Mouse (Mus musculus) megakaryocyte-erythroid progenitor cell, adult 5-6 weeks (primary cell): ENCODE measurements around the gene Nos1. TPM values are rescaled to one million over a fixed set of nuclear protein-coding genes. Genes with fewer than 3 reads are reported as not detected.

Experiments
- ATAC-seq: replicated peaks from 2 replicates; pipeline ENCODE4 v1.8.0; 2016; ENCODE audit warnings: mild to moderate bottlenecking, inconsistent platforms; ENCODE audit not compliant: severe bottlenecking, poor library complexity, low FRiP score, low TSS enrichment
- total RNA-seq, 2 experiments: library from RNA; stranded (forward) in 1 of 2; stranded (reverse) in 1 of 2; fragments of 200-1000, 215-1000 nt in 1 of 2; fragments of >200 nt in 1 of 2; fragmentation: Nextera tagmentation in 1 of 2; gene quantifications; 2 replicates each; pipeline ENCODE4 v1.2.3; 2014 to 2017

Gene Nos1
- total RNA-seq (2014; fragmentation: Nextera tagmentation) (not detected in 2 replicates), total RNA-seq (2017) (not detected in 2 replicates)

DNA sequence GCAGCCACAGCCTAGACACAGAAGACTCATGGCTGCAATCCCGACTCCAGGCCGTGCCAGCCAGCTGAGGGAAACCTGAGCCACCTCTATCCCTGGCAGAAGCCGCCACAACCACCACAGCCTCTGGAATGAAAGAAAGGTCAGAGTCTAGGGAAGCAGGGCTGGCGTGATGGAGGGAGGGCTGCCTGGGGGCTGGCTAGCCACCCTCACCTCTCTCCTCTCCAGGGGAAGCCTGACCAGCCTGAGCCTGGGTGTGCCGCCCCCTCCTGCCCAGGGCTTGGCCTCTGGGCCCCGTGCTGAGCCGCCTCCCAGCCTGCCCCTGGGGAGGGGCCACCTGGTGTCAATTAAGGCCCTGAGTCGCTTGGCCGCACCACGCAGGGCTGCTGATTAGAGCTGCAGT lies at the start of gene Nos1:
Nos1 (plus strand) TSS at position 352 of the 400 bp plus-strand sequence.
- ATAC-seq: no peak

DNA sequence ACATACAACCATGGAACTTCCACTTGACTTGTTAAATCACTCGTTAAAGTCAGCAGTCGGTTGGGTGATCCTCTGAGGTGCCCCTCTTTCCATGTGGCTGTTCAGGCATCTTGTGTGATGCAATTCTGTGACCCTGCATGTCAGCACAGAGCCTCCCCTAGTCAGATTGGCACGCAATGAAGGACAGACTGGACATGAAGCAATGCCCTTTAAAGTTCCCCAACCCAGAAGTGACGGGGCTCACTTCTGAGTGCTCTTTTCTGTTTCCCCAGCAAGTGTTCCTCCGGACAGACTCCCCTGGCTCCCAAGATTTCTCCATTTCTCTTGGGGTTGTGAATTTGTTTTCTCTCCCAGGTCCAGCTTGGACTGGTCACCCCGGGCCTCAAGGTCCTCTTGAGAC lies 49.5 kb upstream of the Nos1 start:
- ATAC-seq: no peak

DNA sequence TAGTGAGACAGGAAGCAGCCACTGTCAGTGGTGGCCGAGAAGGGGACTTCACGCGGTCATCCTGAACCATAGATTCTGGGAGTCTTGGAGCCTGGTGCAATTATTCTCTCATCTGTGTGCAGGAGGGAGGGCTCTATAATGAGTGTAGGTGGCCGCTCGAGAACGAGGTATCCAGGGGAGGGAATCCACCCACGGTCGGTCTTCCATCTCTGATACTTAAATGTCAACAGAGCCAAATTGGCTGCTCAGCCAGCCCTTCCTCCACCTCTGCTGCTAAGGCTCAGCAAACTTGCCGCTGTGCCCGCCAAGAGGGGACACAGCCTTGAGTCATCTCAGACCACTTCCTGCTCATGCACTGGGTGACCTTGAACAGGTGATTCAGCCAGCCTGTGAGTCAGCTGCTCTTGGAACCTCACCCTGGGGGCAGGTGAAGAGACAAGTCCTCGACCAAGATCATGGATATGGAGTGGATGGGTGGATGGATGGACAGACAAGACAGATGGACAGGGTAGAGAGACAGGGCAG lies 36.1 kb upstream of the Nos1 start:
- no peak for ATAC-seq

DNA sequence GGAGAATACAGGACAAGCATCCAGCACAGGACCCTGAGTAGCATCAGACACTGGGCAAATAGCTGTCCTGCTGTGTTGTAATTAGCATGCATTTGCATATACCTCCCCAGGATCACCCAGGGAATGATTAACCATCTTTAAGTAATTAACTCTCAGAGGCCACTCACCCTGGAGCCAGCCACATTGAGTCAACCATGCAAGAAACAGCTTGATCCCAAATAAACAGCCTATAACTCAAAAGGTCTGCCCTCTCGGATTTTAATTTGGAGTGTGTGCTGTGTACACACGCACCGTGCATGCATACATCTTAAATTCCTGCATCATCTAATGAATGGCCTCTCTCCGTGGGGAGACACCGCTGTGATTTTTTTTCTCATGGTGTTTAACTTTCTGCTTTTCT lies 31.5 kb upstream of the Nos1 start:
- no peak for ATAC-seq

DNA sequence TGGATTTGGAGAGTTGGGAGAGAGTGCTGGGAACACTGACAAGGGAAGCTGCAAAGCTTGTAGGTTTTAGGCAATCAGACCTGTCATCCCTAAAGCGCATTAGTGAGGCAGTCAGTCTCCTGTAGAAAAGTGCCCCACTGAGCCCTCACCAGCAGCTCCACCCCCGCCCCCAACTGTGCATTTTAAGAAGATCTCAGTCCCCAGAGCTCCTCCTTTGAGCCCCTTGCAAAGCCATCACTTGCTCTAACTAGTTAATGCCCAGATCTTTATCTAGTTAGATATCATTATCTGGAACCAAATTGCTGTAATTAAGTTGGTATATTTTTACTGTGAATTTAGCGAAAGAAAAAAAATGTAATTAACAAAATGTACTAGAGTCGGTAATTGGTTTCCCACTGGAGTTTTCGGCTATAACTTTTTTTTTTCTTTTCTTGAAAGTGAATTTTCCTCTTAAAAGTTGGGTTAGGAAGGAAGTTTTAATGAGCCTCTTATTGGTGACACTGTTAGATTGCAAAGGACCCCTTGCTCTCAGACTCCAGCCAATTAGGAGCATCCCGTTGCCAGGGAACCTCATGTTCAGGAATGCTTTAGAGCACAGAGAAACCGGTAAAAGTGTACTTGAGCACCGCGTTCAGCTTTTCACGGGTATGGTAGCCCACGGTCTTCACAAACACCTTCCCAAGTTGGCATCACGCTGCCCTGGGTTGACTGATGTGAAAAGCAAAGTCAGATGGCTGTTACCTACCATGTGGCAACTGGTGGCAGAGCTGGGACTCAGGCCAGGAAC lies 22.9 kb upstream of the Nos1 start:
- ATAC-seq: no peak

DNA sequence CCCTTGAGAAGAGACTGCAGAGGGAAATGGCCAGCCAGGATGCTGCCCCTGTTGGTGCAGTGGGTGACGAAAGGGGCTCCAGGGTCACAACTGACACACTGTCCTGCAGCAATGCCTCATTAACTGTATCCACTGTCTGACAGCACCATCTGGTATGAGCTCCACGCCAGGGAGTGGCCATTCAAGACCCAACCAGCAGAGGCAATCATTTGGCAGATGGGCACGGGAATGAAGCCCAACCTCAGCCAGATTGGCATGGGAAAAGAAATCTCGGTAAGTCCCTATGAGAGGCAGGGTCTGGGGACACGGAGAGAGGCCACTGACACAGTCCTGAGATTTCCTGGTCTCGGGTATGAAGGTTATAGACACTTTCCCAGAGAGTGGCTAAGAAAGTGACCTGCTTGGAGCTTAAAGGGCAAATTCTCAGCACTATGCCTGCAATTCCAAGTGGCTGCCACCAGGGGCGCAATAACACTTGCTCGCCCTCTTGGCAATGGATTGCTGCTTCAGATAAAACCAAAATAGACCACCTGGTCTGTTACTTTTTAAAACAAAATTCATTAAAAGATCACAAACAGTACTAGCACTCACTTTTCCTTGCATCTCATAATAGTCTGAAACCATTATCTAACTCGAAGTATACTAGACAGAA lies 19.5 kb upstream of the Nos1 start:
- ATAC-seq: no peak

DNA sequence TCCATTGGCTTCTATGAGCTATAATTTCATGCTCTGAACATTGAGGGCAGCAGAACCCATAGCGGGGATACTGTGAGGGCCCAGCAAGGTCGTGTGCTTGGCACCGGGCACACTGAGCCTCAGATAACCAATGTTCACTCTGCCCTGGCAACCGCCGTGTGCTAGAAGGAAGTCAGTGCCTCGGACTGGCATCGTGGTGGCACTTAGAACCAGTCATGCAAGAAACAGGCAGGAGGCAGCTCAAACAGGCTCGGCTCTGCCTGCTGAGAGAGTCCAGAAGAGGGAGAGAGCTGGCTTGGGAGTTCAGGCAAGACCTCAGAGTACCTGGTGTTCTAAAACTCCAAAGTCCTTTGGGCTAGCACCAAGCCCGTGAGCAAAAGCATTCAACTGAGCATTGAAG lies 16.3 kb upstream of the Nos1 start:
- no peak for ATAC-seq

DNA sequence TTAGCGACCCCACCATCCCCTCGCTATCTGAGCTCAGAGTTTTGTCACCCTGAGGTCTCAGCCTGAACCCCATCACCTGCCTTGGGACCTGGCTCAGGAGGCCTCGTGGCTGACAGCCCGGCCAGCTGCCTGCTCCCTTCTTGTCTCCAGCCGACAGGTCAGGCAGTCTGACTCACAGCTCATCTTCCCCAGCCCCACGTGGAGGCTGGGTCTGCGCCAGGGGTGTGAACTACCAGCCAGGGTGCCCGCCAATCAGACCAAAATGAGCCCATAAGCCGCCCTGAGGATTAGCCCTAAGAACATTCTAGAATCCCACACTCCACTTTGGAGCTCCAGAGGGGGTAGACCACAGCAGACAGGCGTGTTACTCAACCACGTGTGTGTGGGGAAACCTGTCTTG lies 1.7 kb upstream of the Nos1 start:
- no peak for ATAC-seq

DNA sequence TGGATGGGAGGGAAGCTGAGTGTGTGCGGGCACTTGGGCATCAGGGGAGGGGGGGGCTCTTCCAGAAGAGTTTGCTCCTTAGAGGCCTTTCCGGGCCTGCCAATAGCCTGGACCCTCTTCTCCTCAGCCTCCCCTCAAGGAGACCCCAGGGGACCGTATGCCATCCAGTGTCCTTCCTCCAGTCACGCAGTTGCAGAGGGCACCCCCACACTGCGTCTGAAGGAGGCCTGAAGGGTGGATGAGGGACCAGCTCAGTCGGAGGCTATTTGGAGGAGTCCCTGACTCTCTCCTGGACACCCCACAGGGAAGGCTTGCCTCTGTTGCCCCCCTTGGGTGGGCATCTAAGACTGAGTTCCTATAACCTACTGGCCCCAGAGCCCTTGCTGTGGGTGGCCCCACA lies 346 bp downstream of the Nos1 start:
- no peak for ATAC-seq

DNA sequence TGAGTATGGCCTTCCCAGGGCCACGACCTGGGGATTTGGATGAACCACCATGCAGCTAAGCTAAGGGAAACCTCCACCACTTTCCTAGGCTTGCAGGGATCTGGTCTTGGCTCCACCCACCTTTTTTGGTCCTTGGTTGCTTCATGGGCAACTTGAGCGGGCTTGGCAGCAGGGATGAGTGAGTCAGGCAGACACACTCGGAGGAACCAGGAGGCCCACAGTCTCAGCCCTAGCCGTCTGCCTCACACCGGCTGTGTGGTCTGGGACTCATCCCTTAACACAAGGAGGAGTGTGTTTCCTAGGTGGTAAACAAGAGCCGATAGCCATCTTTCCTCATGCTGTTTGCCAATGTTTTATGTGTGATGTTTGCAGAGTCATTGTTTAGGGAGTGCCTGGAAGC lies 9.2 kb downstream of the Nos1 start:
- no peak for ATAC-seq

DNA sequence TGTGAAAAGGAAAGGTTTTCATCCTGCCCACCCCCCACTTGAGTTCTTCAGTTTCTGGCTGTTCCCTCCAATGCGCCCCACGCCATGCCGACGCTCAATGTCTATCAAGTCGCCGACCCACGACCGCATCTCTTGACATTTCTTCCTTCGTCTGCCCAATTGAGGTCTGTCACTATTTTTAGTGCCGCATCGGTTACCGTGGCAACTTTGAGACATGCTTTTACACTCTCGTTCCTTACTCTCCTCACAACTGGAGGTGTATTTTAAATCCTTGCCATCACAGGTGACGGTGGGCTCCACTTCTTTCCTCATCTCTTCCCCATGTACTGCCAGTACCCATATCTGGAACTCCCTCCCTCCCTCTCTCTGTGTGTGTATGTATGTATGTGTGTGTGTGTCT lies 11.0 kb downstream of the Nos1 start:
- ATAC-seq: no peak

DNA sequence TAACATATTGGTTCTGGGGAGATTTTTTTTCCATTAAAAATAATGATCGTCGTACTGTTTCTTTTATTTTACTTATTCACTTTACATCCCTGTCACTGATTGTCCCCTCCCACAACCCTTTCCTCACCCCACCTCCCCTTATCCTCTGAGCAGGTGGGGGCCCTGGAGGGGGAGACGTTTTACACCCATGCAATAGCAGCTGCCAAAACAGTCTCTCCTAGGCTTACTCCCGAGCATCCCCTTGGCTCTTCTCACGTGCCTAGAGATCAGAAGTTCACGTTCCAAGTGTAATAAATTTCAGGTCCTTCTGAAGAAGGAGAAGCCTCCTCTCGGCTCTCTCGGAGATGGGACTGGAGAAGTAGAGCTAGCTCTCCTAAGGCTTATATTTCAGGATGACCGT lies 20.0 kb downstream of the Nos1 start:
- ATAC-seq: no peak

DNA sequence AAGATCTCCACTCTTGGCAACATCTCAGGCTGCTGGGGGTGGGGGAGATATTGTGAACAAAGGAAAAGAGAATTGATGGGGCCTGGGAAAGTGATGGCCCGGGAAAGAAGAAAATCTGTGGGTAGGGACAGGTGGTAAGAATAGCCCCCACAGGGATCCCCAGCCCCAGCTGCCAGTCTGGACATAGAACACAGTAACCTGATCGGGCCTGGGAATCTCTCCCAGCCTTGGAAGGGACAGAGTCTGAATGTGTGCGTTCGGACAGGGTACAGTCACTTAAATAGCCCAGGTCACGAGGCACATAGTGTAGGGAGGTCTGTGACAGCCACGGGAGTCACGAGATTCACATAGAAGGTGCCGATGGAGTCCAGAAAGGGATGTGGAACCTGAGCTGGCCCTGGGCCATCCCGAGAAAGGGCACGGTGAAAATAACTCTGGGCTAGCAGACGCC lies 21.3 kb downstream of the Nos1 start:
- ATAC-seq: no peak

DNA sequence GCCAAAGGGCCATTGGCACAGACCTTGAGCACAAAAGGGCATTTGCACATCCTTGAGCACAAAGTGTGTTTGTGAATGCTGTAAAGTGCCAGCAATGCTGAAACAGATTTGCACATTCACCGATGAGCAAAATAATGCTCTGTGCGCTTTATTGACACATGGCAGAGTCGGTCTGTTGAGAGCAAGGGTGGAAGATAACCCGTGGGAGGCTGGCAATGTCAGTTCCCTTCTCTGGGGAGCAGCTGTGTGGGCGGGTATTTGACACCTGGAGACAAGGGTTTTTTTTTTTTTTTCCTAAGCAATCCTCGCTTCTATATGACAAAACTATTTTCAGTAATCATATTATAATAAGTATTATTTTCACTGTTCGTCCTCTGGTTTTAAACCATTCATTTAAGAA lies 22.7 kb downstream of the Nos1 start:
- no peak for ATAC-seq

DNA sequence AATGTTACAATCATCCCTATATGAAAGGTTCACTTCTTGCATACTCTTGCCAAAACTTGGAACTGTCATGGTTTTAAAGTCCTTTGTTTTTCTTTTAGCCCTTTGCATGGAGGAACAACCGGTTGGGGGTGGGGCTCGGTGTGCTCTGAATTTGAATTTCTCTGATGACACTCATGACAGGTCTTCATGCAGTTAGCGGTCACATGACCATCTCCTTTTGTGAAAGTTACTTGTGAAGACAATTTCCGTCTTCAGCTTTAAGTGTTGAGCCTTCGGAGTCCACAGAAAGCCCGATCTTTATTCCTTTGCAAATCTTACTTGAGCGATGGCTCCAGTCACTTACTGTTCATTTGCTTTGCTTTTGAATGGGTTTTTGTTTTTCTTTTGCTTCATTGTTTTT lies 30.1 kb downstream of the Nos1 start:
- ATAC-seq: no peak

DNA sequence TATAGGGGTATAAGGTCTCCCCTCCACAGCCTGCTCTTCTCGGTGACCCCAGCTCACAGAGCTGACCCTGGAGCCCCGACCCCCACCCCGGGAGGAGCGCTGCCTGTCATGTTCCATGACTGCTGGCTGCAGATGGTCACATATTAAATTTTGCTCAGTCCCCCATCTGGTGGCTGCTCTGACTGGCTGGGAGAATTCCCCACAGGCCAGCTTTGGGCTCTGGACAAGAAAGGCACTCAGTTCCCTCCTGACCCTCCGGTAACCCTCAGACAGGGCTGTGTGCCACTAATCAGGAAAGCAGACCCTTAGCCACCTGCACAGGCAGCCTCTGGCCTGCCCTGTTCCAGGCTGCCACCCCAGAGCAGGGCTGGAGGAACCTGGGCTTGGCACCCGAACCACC lies 38.0 kb downstream of the Nos1 start:
- no peak for ATAC-seq

DNA sequence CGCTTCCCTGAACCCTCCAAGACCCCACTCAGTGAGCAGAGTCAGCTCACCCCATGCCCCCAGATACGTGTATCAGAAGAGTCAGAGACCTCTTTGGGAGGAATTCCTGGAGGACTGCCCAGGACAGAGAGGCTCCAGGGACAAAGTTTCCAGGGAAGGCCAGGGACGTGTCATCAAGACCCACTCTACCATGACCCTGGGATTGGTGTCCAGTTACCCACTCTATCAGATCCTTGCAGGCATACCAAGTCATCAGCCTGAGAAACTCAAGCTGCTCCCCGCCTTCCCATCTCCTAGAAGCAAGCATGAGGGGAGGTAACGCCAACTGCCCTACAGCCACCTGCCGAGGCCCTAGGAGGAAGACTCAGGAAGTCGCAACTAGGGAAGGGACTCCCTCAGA lies 39.6 kb downstream of the Nos1 start:
- ATAC-seq: no peak

DNA sequence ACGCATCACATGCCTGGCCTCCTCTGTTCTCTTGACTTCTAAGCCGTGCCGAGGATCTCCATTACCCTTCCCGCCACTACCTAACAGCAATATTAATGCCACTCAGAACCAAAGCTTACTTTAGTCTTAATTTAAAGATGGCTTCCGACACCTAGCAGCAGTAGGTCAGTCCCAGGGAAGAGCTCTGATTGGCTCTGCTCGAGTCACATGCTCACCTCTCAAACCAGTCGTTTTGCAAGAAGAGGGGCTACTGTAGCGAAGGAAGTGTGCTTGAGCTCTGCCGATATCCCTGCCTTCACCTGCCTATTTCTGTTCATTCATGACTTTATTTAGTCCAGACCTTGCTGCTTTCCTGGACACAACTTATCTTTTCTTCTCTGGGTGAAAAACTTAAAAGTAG lies 43.0 kb downstream of the Nos1 start:
- ATAC-seq: no peak

DNA sequence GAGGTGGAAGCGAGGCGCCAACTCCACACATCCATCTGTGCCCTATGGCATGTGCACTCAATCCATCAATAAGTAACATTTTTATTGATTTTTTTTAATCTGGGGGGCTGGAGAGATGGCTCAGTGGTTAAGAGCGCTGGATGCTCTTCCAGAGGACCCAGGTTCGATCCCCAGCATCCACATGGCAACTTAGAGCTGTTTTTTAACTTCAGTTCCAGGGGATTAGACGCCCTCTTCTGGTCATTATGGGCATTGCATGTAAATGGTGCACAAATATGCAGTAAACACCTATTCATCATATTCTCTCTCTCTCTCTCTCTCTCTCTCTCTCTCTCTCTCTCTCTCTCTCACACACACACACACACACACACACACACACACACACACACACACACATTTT lies 43.7 kb downstream of the Nos1 start:
- ATAC-seq: no peak

DNA sequence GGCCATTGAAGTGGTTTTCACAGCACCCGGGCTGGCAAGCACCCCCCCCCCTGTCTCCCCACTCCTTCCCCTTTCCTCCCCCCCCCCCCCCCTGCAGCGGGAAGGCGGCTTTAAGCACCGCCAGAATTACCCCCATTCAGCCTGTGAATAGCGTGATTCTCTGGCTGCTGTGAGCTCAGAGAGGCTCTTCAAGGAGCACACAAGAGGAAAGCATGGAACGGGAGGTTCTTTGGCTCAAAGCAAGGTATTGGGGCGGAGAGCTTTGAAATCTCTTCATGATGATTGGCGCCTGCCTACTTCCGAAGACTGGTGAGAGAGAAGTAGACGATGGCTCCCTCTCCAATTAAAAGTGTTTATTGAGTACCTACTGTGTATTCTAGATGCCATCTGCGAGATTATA lies 44.5 kb downstream of the Nos1 start:
- ATAC-seq: no peak

DNA sequence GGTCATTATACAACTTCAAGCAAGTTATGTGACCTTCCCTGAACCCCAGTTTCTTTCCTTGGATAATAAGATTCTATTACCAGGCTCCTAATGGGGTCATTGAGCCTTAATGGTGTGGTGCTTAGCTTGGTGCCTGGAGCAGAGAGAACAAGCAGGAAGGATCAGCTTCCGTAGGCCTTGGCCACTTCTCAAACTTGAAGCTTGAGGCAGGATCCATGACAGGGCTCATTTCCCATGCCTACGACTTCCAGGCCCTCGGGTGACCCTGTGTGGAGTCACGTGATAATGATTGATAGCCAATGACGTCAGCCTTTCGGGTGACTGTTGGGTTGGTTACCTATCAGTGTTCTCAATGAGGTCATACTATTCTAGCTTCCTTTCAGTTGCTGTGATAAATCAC lies 46.5 kb downstream of the Nos1 start:
- ATAC-seq: no peak
